Mouse (Mus musculus): ENCODE results near the gene Fcrla.
A peak's percentile ranks its signal among the peaks of the same experiment; 100 is the strongest.

- TF ChIP-seq MAFK (IDR thresholded peaks at IDR 0.05; ENCODE audit: insufficient read depth, low read depth, low read length) (no peak), HCFC1 (IDR thresholded peaks at IDR 0.05; ENCODE audit: borderline replicate concordance, insufficient read depth, low read length) (no peak), ZC3H11A (IDR thresholded peaks at IDR 0.05; ENCODE audit: borderline replicate concordance, low read depth, low read length) (peak; percentile 64; the same call in 1 of the 2 replicates), CHD2 (IDR thresholded peaks at IDR 0.05; ENCODE audit: low read depth, low read length) (no peak), ZNF384 (IDR thresholded peaks at IDR 0.05; ENCODE audit: low read depth, low read length) (no peak)
Observed at GRCm38 (mm10) chr1:170901536-170902238, 25.7 kb downstream of the Fcrla start.

Measured in ES-E14 (cell line).